Comparison of ENCODE assay signal across 16 mouse cellular contexts in genomic region chr6:88469878-88470277, GRCm38 (mm10).
"Had no signal": no experiment of that assay in that cellular context is flagged by ENCODE, and none has a peak within 500 bp of the region (broad histone marks: within the 10 kb centered on the region; RNA-seq: fewer than 3 reads in every experiment).

No protein-coding gene starts in this region.

- DNase-seq: liver, postnatal 0 days; lung, adult 2 months; lung, postnatal 14 days; lung, postnatal 36 days; right cerebral cortex, postnatal 14 days; thymus, adult 2 months; thymus, postnatal 25 days; thymus, postnatal 4 days had no signal

- ATAC-seq: liver, postnatal 0 days; lung, postnatal 0 days; midbrain, embryonic 13.5 days; midbrain, embryonic 15.5 days had no signal

- H3K4me3 ChIP-seq: lung, embryonic 15.5 days; megakaryocyte, embryonic 14.5 days; midbrain, embryonic 13.5 days; midbrain, embryonic 15.5 days; neural tube, embryonic 12.5 days had no signal

- H3K9ac ChIP-seq: liver, postnatal 0 days; lung, embryonic 15.5 days; midbrain, embryonic 13.5 days; midbrain, embryonic 15.5 days; neural tube, embryonic 12.5 days had no signal

- H3K27me3 ChIP-seq: lung, embryonic 15.5 days; megakaryocyte, embryonic 14.5 days; midbrain, embryonic 13.5 days; midbrain, embryonic 15.5 days; neural tube, embryonic 12.5 days had no signal

- H3K9me3 ChIP-seq: lung, embryonic 15.5 days; megakaryocyte, embryonic 14.5 days; midbrain, embryonic 13.5 days; midbrain, embryonic 15.5 days; neural tube, embryonic 12.5 days had no signal

- H3K27ac ChIP-seq: lung, embryonic 15.5 days; macrophage; midbrain, embryonic 13.5 days; midbrain, embryonic 15.5 days; neural tube, embryonic 12.5 days had no signal

- H3K4me2 ChIP-seq: lung, embryonic 15.5 days; midbrain, embryonic 11.5 days; midbrain, embryonic 13.5 days; midbrain, embryonic 15.5 days; neural tube, embryonic 12.5 days had no signal
